Mouse (Mus musculus) CH12.LX (cell line): ENCODE data around the gene Ssh3.

Experiments
- POLR2A ChIP-seq: IDR thresholded peaks from 2 replicates; pipeline ENCODE4 v1.6.1; 2011; ENCODE audit warnings: low read depth, mild to moderate bottlenecking, improper control_type of control experiment, low read length
- USF2 ChIP-seq: conservative IDR thresholded peaks from 2 replicates; pipeline ENCODE4 v1.6.1; 2011; ENCODE audit warnings: low read depth, low read length, improper control_type of control experiment

- TF ChIP-seq POLR2A, result no peak
- TF ChIP-seq USF2, result no peak
Observed at GRCm38 (mm10) chr19:4240247-4240668, 28.7 kb downstream of the Ssh3 start.
